Mouse (Mus musculus) adrenal gland, postnatal 25 days (tissue): ENCODE measurements around the gene Thrb. TPM values are rescaled to one million over a fixed set of nuclear protein-coding genes. Genes with fewer than 3 reads are reported as not detected.
A peak's percentile ranks its signal among the peaks of the same experiment; 100 is the strongest.

Source experiments
- DNase-seq: peaks from one replicate; pipeline ENCODE4 v3.0.0; 2021; ENCODE audit warnings: mixed read lengths
- total RNA-seq: library from RNA; stranded (reverse); gene quantifications from 2 replicates; pipeline ENCODE4 v1.2.3, GENCODE M21; 2021

The Thrb gene
- total RNA-seq, 1 experiment from 2014 or later: 125 TPM

DNA sequence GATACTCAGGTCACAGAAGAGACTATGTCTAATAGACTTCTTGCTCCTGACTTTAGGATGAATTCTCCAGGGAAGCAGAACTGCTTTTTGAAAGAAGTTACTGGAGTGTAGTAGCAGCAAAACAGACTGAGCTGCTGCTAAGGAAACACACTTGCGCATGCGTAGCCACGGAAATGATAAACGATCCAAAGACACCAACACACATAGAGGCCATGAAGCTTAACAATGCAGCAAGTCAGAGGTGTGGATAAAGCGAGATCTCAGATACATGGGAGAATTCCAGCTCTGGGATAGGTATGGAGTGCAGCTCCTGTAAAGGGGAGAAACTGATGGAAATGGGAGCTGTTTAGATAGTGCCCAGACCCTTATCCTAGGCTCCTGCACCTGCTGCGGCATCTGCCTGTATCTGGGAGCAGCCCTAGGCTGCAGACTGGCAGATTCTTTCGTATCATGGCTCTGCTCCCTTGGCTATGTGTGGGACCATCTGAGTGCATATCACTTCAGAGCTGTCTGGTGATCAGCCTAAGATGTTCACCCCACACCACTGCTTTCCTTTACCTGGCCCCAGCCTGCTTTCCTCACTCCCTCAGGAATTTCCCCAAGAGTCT is 53.3 kb downstream of the Thrb start:
- no peak for DNase-seq

GRCm38 (mm10) chr14:17719494-17719893 is 59.4 kb downstream of the Thrb start:
- no peak for DNase-seq

GRCm38 (mm10) chr14:17722824-17723445 is 62.9 kb downstream of the Thrb start:
- DNase-seq: no peak

DNA sequence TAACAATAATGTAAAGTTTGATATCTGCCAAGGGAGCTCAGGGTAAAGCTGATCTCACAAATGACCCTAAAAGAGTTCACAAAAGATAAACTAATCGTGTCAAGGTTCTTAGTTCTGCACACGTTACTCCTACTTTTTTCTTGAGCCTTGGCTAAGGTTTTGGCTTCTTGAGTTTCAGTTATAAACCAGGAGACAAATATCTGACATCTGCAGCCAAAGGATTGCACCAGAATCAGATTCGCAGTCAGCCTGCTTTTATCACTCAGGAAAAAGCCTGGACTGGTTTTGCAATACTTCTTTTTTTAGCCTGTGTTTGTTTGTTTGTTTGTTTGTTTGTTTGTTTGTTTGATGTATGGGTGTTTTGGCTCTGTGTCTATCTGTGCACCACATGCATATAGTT is 64.5 kb downstream of the Thrb start:
- no peak for DNase-seq

GRCm38 (mm10) chr14:17726906-17727305 is 66.8 kb downstream of the Thrb start:
- DNase-seq: no peak

- DNase-seq: no peak
Measured at GRCm38 (mm10) chr14:17727878-17728277, 67.8 kb downstream of the Thrb start.

GRCm38 (mm10) chr14:17728889-17729288 is 68.8 kb downstream of the Thrb start:
- no peak for DNase-seq

- no peak for DNase-seq
Measured at GRCm38 (mm10) chr14:17731020-17731419, 71.0 kb downstream of the Thrb start.

- DNase-seq: no peak
Measured at GRCm38 (mm10) chr14:17733077-17733778, 73.2 kb downstream of the Thrb start.

DNA sequence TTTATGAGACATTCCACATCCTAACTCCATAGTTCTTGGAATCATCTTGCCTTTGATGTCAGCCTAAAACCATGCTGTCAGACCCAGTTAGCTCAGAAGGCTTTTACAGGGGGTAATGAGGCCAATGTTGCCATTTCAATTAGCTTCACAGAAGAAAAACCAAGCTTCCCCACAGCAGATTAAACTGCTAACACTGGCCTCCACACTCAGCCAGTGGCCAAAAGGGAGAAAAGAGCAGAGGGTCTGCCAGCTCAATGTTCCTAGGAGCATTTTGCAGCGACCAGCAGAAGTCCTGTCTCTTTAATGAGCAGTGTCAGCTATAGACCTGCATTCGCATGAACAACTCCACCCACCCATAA is 73.7 kb downstream of the Thrb start:
- DNase-seq: no peak

GRCm38 (mm10) chr14:17735440-17735839 is 75.4 kb downstream of the Thrb start:
- DNase-seq: no peak

- no peak for DNase-seq
Measured at GRCm38 (mm10) chr14:17740903-17741302, 80.8 kb downstream of the Thrb start.

DNA sequence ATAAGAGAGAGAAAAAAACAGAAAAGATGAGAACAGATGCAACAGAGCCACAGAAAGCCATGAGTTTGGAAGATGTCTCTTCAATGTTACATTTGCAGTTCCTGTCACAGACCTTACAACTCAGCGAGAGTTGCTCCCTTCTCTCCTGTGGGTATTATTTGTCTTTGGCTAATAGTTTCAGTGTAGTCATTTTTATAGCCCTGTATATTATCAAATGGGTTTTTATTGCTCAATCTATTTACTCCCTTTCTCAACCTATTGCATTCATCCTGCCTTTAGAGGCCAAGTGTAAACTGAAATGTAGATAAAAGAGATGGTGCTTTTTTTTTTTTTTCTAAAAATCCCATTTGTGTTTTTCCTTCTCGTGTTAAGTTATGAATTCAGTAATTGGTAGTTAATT is 82.2 kb downstream of the Thrb start:
- DNase-seq: no peak

GRCm38 (mm10) chr14:17742902-17743712 is 83.0 kb downstream of the Thrb start:
- DNase-seq: peak; percentile 24

DNA sequence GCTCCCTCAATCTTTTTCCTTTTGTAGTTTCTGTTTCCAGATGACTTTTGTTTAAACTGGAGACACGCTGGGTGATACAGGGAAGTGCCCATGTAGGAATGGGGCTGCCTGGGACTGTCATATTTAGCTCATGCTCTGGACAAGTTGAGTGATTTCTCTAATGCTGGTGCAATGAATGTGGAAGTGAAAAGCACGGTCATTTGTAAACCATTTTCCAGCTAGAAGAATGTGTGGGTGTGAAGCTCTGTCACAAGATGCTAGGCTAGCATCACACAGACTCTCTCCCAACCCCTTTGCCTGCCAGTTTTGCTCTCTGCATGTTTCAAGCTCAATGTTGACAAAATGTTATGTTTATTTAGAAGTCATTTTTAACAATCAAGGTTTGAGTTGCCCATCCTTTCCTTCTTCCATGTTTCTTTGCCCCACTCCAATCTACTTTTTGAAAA is 83.7 kb downstream of the Thrb start:
- DNase-seq: no peak

DNA sequence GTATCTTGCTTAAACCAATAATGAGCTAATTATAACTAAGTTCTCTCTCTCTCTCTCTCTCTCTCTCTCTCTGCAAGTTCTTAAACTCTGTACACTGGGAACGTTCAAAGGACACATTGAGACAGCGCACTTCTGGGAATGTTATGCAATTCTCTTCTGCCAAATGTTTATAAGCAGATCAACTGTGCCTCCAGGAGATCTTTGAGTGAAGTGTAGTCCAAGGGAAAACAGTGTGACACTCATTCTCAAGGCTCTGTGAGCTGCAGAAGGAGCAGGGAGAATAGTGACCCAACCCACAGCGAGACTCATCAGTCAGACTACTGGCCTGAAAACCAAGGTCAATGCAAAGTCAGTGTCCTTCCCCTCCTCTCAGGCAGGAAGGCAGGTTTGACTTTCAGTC is 87.9 kb downstream of the Thrb start:
- no peak for DNase-seq

- no peak for DNase-seq
Measured at GRCm38 (mm10) chr14:17748945-17749344, 88.9 kb downstream of the Thrb start.

- no peak for DNase-seq
Measured at GRCm38 (mm10) chr14:17751911-17752310, 91.8 kb downstream of the Thrb start.

DNA sequence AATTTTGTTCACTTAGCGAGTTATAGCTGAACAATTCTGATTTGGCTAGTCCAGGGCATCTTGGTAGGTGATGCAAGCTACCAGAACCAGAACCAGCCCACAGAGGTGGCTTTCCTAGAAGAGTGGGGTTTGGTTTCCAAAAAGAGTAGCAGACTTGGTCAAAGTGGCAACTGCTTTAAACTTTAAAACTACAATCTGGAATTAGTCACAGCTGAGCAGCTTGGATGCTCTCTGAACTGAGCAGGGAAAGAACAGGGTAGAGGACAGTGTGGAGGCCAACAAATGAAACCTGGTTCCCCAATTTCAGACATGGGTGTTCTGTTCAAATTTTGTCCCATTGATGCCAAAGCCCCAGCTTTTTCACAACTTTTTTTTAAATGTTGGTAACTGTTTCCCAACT is 93.4 kb downstream of the Thrb start:
- no peak for DNase-seq

- DNase-seq: no peak
Measured at GRCm38 (mm10) chr14:17756732-17757131, 96.7 kb downstream of the Thrb start.

- DNase-seq: no peak
Measured at GRCm38 (mm10) chr14:17767987-17768386, 107.9 kb downstream of the Thrb start.

GRCm38 (mm10) chr14:17774404-17774803 is 114.3 kb downstream of the Thrb start:
- no peak for DNase-seq

GRCm38 (mm10) chr14:17781921-17782320 is 121.9 kb downstream of the Thrb start:
- no peak for DNase-seq
